Mouse (Mus musculus): ENCODE measurements around the gene Pitpnm1. TPM values are rescaled to one million over a fixed set of nuclear protein-coding genes. Genes with fewer than 3 reads are reported as not detected.

Gene Pitpnm1
- polyA plus RNA-seq, 1 experiment from 2014 or later, result 80.9 TPM

Other genes starting within 250 kb of the Pitpnm1 start
- 59.9 and 68.7 TPM in 2 replicates for gene Chka, start 248.2 kb upstream of the Pitpnm1 start, polyA plus RNA-seq (2015; fragmentation: Nextera tagmentation; extraction: Ambion mirVana)
- 20.3 and 29.0 TPM in 2 replicates for gene Tcirg1, start 192.9 kb upstream of the Pitpnm1 start, polyA plus RNA-seq (2015; fragmentation: Nextera tagmentation; extraction: Ambion mirVana)
- 308 and 330 TPM in 2 replicates for gene Ndufs8, start 187.2 kb upstream of the Pitpnm1 start, polyA plus RNA-seq (2015; fragmentation: Nextera tagmentation; extraction: Ambion mirVana)
- 2.5 and 3.8 TPM in 2 replicates for gene Aldh3b1, start 170.2 kb upstream of the Pitpnm1 start, polyA plus RNA-seq (2015; fragmentation: Nextera tagmentation; extraction: Ambion mirVana)
- 15.0 and 20.6 TPM in 2 replicates for gene Unc93b1, start 164.8 kb upstream of the Pitpnm1 start, polyA plus RNA-seq (2015; fragmentation: Nextera tagmentation; extraction: Ambion mirVana)
- gene Aldh3b3, start 141.4 kb upstream of the Pitpnm1 start, polyA plus RNA-seq (2015; fragmentation: Nextera tagmentation; extraction: Ambion mirVana), result not detected in 2 replicates
- gene Aldh3b2, start 127.7 kb upstream of the Pitpnm1 start, polyA plus RNA-seq (2015; fragmentation: Nextera tagmentation; extraction: Ambion mirVana), result 0.20 and 1.6 TPM in 2 replicates
- gene Acy3, start 113.4 kb upstream of the Pitpnm1 start, polyA plus RNA-seq (2015; fragmentation: Nextera tagmentation; extraction: Ambion mirVana), result 2.8 and 4.6 TPM in 2 replicates
- 0.08 TPM in 1 of 2 replicates, not detected in the other for gene Tbx10, start 107.2 kb upstream of the Pitpnm1 start, polyA plus RNA-seq (2015; fragmentation: Nextera tagmentation; extraction: Ambion mirVana)
- gene Nudt8, start 99.4 kb upstream of the Pitpnm1 start, polyA plus RNA-seq (2015; fragmentation: Nextera tagmentation; extraction: Ambion mirVana), result 26.1 and 26.8 TPM in 2 replicates
- 4.5 and 5.7 TPM in 2 replicates for gene Gm49405, start 99.4 kb upstream of the Pitpnm1 start, polyA plus RNA-seq (2015; fragmentation: Nextera tagmentation; extraction: Ambion mirVana)
- 6.0 and 6.7 TPM in 2 replicates for gene Doc2g, start 96.7 kb upstream of the Pitpnm1 start, polyA plus RNA-seq (2015; fragmentation: Nextera tagmentation; extraction: Ambion mirVana)
- 262 and 279 TPM in 2 replicates for gene Ndufv1, start 87.2 kb upstream of the Pitpnm1 start, polyA plus RNA-seq (2015; fragmentation: Nextera tagmentation; extraction: Ambion mirVana)
- 552 and 568 TPM in 2 replicates for gene Gstp1, start 62.0 kb upstream of the Pitpnm1 start, polyA plus RNA-seq (2015; fragmentation: Nextera tagmentation; extraction: Ambion mirVana)
- 1.9 and 7.6 TPM in 2 replicates for gene Gstp2, start 54.0 kb upstream of the Pitpnm1 start, polyA plus RNA-seq (2015; fragmentation: Nextera tagmentation; extraction: Ambion mirVana)
- 1.1 TPM in 1 of 2 replicates, not detected in the other for gene Gstp3, start 40.4 kb upstream of the Pitpnm1 start, polyA plus RNA-seq (2015; fragmentation: Nextera tagmentation; extraction: Ambion mirVana)
- not detected in 2 replicates for gene Cabp2, start 18.4 kb upstream of the Pitpnm1 start, polyA plus RNA-seq (2015; fragmentation: Nextera tagmentation; extraction: Ambion mirVana)
- 88.7 and 99.0 TPM in 2 replicates for gene Cdk2ap2, start 2.8 kb upstream of the Pitpnm1 start, polyA plus RNA-seq (2015; fragmentation: Nextera tagmentation; extraction: Ambion mirVana)
- gene Aip, start 25.9 kb downstream of the Pitpnm1 start, polyA plus RNA-seq (2015; fragmentation: Nextera tagmentation; extraction: Ambion mirVana), result 105 and 111 TPM in 2 replicates
- not detected in 2 replicates for gene Gpr152, start 39.8 kb downstream of the Pitpnm1 start, polyA plus RNA-seq (2015; fragmentation: Nextera tagmentation; extraction: Ambion mirVana)
- gene Cabp4, start 44.0 kb downstream of the Pitpnm1 start, polyA plus RNA-seq (2015; fragmentation: Nextera tagmentation; extraction: Ambion mirVana), result 0.20 and 0.28 TPM in 2 replicates
- gene Coro1b, start 48.6 kb downstream of the Pitpnm1 start, polyA plus RNA-seq (2015; fragmentation: Nextera tagmentation; extraction: Ambion mirVana), result 102 and 141 TPM in 2 replicates
- 1.0 and 52.3 TPM in 2 replicates for gene Ptprcap, start 53.6 kb downstream of the Pitpnm1 start, polyA plus RNA-seq (2015; fragmentation: Nextera tagmentation; extraction: Ambion mirVana)
- gene Rps6kb2, start 63.4 kb downstream of the Pitpnm1 start, polyA plus RNA-seq (2015; fragmentation: Nextera tagmentation; extraction: Ambion mirVana), result 54.4 and 56.3 TPM in 2 replicates
- 5.9 and 6.4 TPM in 2 replicates for gene Carns1, start 75.5 kb downstream of the Pitpnm1 start, polyA plus RNA-seq (2015; fragmentation: Nextera tagmentation; extraction: Ambion mirVana)
- gene Tbc1d10c, start 91.3 kb downstream of the Pitpnm1 start, polyA plus RNA-seq (2015; fragmentation: Nextera tagmentation; extraction: Ambion mirVana), result 0.74 and 20.7 TPM in 2 replicates
- gene Ppp1ca, start 92.1 kb downstream of the Pitpnm1 start, polyA plus RNA-seq (2015; fragmentation: Nextera tagmentation; extraction: Ambion mirVana), result 589 and 681 TPM in 2 replicates
- 24.3 and 27.2 TPM in 2 replicates for gene Rad9a, start 101.7 kb downstream of the Pitpnm1 start, polyA plus RNA-seq (2015; fragmentation: Nextera tagmentation; extraction: Ambion mirVana)
- 0.78 and 2.2 TPM in 2 replicates for gene Clcf1, start 114.2 kb downstream of the Pitpnm1 start, polyA plus RNA-seq (2015; fragmentation: Nextera tagmentation; extraction: Ambion mirVana)
- gene AC109138.7, start 114.4 kb downstream of the Pitpnm1 start, polyA plus RNA-seq (2015; fragmentation: Nextera tagmentation; extraction: Ambion mirVana), result not detected in 2 replicates
- gene Pold4, start 131.9 kb downstream of the Pitpnm1 start, polyA plus RNA-seq (2015; fragmentation: Nextera tagmentation; extraction: Ambion mirVana), result 24.7 and 28.0 TPM in 2 replicates
- 19.8 TPM in 2 replicates for gene Ssh3, start 169.2 kb downstream of the Pitpnm1 start, polyA plus RNA-seq (2015; fragmentation: Nextera tagmentation; extraction: Ambion mirVana)
- 63.0 and 75.4 TPM in 2 replicates for gene Ankrd13d, start 183.1 kb downstream of the Pitpnm1 start, polyA plus RNA-seq (2015; fragmentation: Nextera tagmentation; extraction: Ambion mirVana)
- gene Grk2, start 206.2 kb downstream of the Pitpnm1 start, polyA plus RNA-seq (2015; fragmentation: Nextera tagmentation; extraction: Ambion mirVana), result 26.2 and 31.3 TPM in 2 replicates

Measured in neural tube, embryonic 15.5 days (tissue).